Mouse (Mus musculus): ENCODE data around the gene Catsperd.

GRCm38 (mm10) chr17:56663659-56664058, 35.7 kb downstream of the Catsperd start:
- TF ChIP-seq TBP (IDR thresholded peaks at IDR 0.05; ENCODE audit: low read depth, low read length): no peak
- no peak for TF ChIP-seq HCFC1 (IDR thresholded peaks at IDR 0.05; ENCODE audit: low read depth, low read length)
- no peak for TF ChIP-seq ELF1 (IDR thresholded peaks at IDR 0.05; ENCODE audit: low read depth, low read length)
- TF ChIP-seq CTCF (IDR thresholded peaks at IDR 0.05 in 2 of 3, conservative IDR thresholded peaks at IDR 0.05 in 1 of 3; ENCODE audit: control insufficient read depth in 1 of 3, insufficient read depth in 1 of 3, low read depth in 2 of 3, low read length in 3 of 3, poor library complexity in 1 of 3, severe bottlenecking in 1 of 3): no peak
- TF ChIP-seq GATA1 (IDR thresholded peaks at IDR 0.05; ENCODE audit: low read depth, low read length): no peak
- no peak for TF ChIP-seq POLR2A (IDR thresholded peaks at IDR 0.05; ENCODE audit: control insufficient read depth in 1 of 2, insufficient read depth in 1 of 2, low read depth in 1 of 2, low read length in 2 of 2, poor library complexity in 1 of 2)
- no peak for TF ChIP-seq ZKSCAN1 (IDR thresholded peaks at IDR 0.05; ENCODE audit: low read depth, low read length)
- no peak for TF ChIP-seq CHD2 (IDR thresholded peaks at IDR 0.05; ENCODE audit: low read length)

All from MEL (cell line).